Mouse (Mus musculus): ENCODE results near the gene Mrpl45. TPM values are rescaled to one million over a fixed set of nuclear protein-coding genes. Genes with fewer than 3 reads are reported as not detected.
"Not testable (repeated sequence)": the region's sequence is repeated elsewhere in the genome, so short reads cannot be mapped to it uniquely, and the experiment has no call there.

The Mrpl45 gene
- polyA plus RNA-seq, 1 experiment from 2014 or later, result 44.6 TPM

GRCm38 (mm10) chr11:97357663-97358062 is 42.1 kb downstream of the Mrpl45 start:
- H3K36me3 ChIP-seq; H3K9ac ChIP-seq; H3K27ac ChIP-seq; H3K27me3 ChIP-seq; H3K4me2 ChIP-seq; H3K4me3 ChIP-seq; ATAC-seq (ENCODE audit: borderline replicate concordance, extremely low read depth, low FRiP score, low TSS enrichment); H3K4me1 ChIP-seq; H3K9me3 ChIP-seq: not testable (repeated sequence)
- WGBS, result 16% methylated on average over 6 of the region's 6 CpGs

GRCm38 (mm10) chr11:97361948-97362648 is 46.6 kb downstream of the Mrpl45 start, which contains the start of gene Socs7:
Gene Socs7 (plus strand): TSS chr11:97362551.
- WGBS, result under 1% methylated on average over 29 of the region's 81 CpGs
- no peaks in the 10 kb centered on the region for H3K9me3 ChIP-seq
- H3K9ac ChIP-seq, result peak within 1 kb of the TSS; percentile 99
- no peaks in the 10 kb centered on the region for H3K27me3 ChIP-seq
- peak; percentile 95 for ATAC-seq (ENCODE audit: borderline replicate concordance, extremely low read depth, low FRiP score, low TSS enrichment)
- H3K4me2 ChIP-seq, result peak within 1 kb of the TSS; percentile 84
- H3K27ac ChIP-seq, result peak within 1 kb of the TSS; percentile 86
- H3K4me3 ChIP-seq, result peak within 1 kb of the TSS; percentile 85
- no peaks in the 10 kb centered on the region for H3K36me3 ChIP-seq
- H3K4me1 ChIP-seq, result peaks cover 26% of the 10 kb centered on the region

GRCm38 (mm10) chr11:97362649-97362942 is 47.1 kb downstream of the Mrpl45 start:
- Histone ChIP-seq H3K27me3 (no peaks in the 10 kb centered on the region), H3K27ac (peak overlapping the region; percentile 82), H3K9ac (peak overlapping the region; percentile 99), H3K4me3 (peak overlapping the region; percentile 85), H3K9me3 (no peaks in the 10 kb centered on the region), H3K4me2 (peak overlapping the region; percentile 84), H3K4me1 (peaks cover 29% of the 10 kb centered on the region), H3K36me3 (no peaks in the 10 kb centered on the region)
- ATAC-seq (ENCODE audit: borderline replicate concordance, extremely low read depth, low FRiP score, low TSS enrichment), result peak; percentile 50
- WGBS, result under 1% methylated on average over 39 of the region's 39 CpGs

- Histone ChIP-seq H3K27ac (peak overlapping the region; percentile 82), H3K9me3 (no peaks in the 10 kb centered on the region), H3K27me3 (no peaks in the 10 kb centered on the region), H3K9ac (peak overlapping the region; percentile 99), H3K4me3 (peak overlapping the region; percentile 85), H3K36me3 (no peaks in the 10 kb centered on the region), H3K4me1 (peaks cover 33% of the 10 kb centered on the region), H3K4me2 (peak overlapping the region; percentile 84)
- WGBS, result under 1% methylated on average over 49 of the region's 49 CpGs
- 0 out of 2 replicates have a peak, but pooled peaks have one; percentile 19 for ATAC-seq (ENCODE audit: borderline replicate concordance, extremely low read depth, low FRiP score, low TSS enrichment)
Measured at GRCm38 (mm10) chr11:97362943-97363643, 47.6 kb downstream of the Mrpl45 start.

GRCm38 (mm10) chr11:97363644-97363995 is 48.1 kb downstream of the Mrpl45 start:
- Histone ChIP-seq H3K4me3 (peak overlapping the region; percentile 85), H3K9me3 (no peaks in the 10 kb centered on the region), H3K27me3 (no peaks in the 10 kb centered on the region), H3K9ac (peak overlapping the region; percentile 99), H3K27ac (0 out of 2 replicates have a peak overlapping the region, but pooled peaks have one; percentile 82), H3K36me3 (no peaks in the 10 kb centered on the region), H3K4me2 (peak overlapping the region; percentile 84), H3K4me1 (peaks cover 38% of the 10 kb centered on the region)
- no peak for ATAC-seq (ENCODE audit: borderline replicate concordance, extremely low read depth, low FRiP score, low TSS enrichment)
- 1% methylated on average over 7 of the region's 7 CpGs for WGBS

- no peak overlapping the region for H3K9ac ChIP-seq
- peaks cover 47% of the 10 kb centered on the region for H3K4me1 ChIP-seq
- H3K4me2 ChIP-seq, result peak overlapping the region; percentile 84; the same call in 1 of the 2 replicates
- H3K4me3 ChIP-seq, result no peak overlapping the region
- no peaks in the 10 kb centered on the region for H3K27me3 ChIP-seq
- H3K36me3 ChIP-seq, result no peaks in the 10 kb centered on the region
- WGBS, result 55% methylated on average over 1 of the region's 1 CpGs
- ATAC-seq (ENCODE audit: borderline replicate concordance, extremely low read depth, low FRiP score, low TSS enrichment), result no peak
- no peaks in the 10 kb centered on the region for H3K9me3 ChIP-seq
- H3K27ac ChIP-seq, result no peak overlapping the region
Measured at GRCm38 (mm10) chr11:97365556-97365955, 50.0 kb downstream of the Mrpl45 start.

- Histone ChIP-seq H3K27ac (no peak overlapping the region; the same call in 1 of the 2 replicates), H3K4me1 (peaks cover 47% of the 10 kb centered on the region), H3K36me3 (0 out of 2 replicates have a peak, but pooled peaks cover 3% of the 10 kb centered on the region), H3K4me3 (no peak overlapping the region), H3K9me3 (no peaks in the 10 kb centered on the region), H3K27me3 (no peaks in the 10 kb centered on the region), H3K4me2 (no peak overlapping the region), H3K9ac (no peak overlapping the region)
- 65% methylated on average over 5 of the region's 5 CpGs for WGBS
- no peak for ATAC-seq (ENCODE audit: borderline replicate concordance, extremely low read depth, low FRiP score, low TSS enrichment)
Measured at GRCm38 (mm10) chr11:97368501-97368900, 53.0 kb downstream of the Mrpl45 start.

- 39% methylated on average over 7 of the region's 7 CpGs for WGBS
- Histone ChIP-seq H3K9ac (no peak overlapping the region), H3K9me3 (no peaks in the 10 kb centered on the region), H3K27ac (no peak overlapping the region), H3K4me2 (no peak overlapping the region), H3K4me3 (no peak overlapping the region), H3K4me1 (peaks cover 27% of the 10 kb centered on the region), H3K36me3 (peaks cover 14% of the 10 kb centered on the region), H3K27me3 (no peaks in the 10 kb centered on the region)
- no peak for ATAC-seq (ENCODE audit: borderline replicate concordance, extremely low read depth, low FRiP score, low TSS enrichment)
Measured at GRCm38 (mm10) chr11:97370329-97371091, 55.0 kb downstream of the Mrpl45 start.

GRCm38 (mm10) chr11:97372159-97372864 is 56.8 kb downstream of the Mrpl45 start:
- Histone ChIP-seq H3K9me3 (no peaks in the 10 kb centered on the region), H3K4me2 (no peak overlapping the region), H3K27me3 (no peaks in the 10 kb centered on the region), H3K4me1 (peaks cover 23% of the 10 kb centered on the region), H3K36me3 (peaks cover 27% of the 10 kb centered on the region), H3K27ac (no peak overlapping the region), H3K9ac (no peak overlapping the region), H3K4me3 (no peak overlapping the region)
- no peak for ATAC-seq (ENCODE audit: borderline replicate concordance, extremely low read depth, low FRiP score, low TSS enrichment)
- 70% methylated on average over 6 of the region's 6 CpGs for WGBS

- Histone ChIP-seq H3K9me3 (no peaks in the 10 kb centered on the region), H3K9ac (no peak overlapping the region), H3K4me3 (no peak overlapping the region), H3K27me3 (no peaks in the 10 kb centered on the region), H3K27ac (no peak overlapping the region), H3K4me1 (peaks cover 15% of the 10 kb centered on the region), H3K36me3 (peaks cover 38% of the 10 kb centered on the region), H3K4me2 (no peak overlapping the region)
- ATAC-seq (ENCODE audit: borderline replicate concordance, extremely low read depth, low FRiP score, low TSS enrichment), result no peak
- WGBS, result 88% methylated on average over 2 of the region's 2 CpGs
Measured at GRCm38 (mm10) chr11:97373402-97373801, 57.9 kb downstream of the Mrpl45 start.

Measured in lung, embryonic 15.5 days (tissue).